Mouse (Mus musculus): ENCODE results near the gene Stk35. TPM values are rescaled to one million over a fixed set of nuclear protein-coding genes. Genes with fewer than 3 reads are reported as not detected.
"Not testable (repeated sequence)": the region's sequence is repeated elsewhere in the genome, so short reads cannot be mapped to it uniquely, and the experiment has no call there.

The Stk35 gene
- polyA plus RNA-seq, 1 experiment from 2014 or later: 14.3 TPM

- not testable (repeated sequence) for ATAC-seq (ENCODE audit: low FRiP score)
- WGBS: 91% methylated on average over 3 of the region's 3 CpGs
These were observed 48.8 kb downstream of the Stk35 start for GRCm38 (mm10) chr2:129849078-129849477.

GRCm38 (mm10) chr2:129851512-129851911 lies 51.2 kb downstream of the Stk35 start:
- no peaks in the 10 kb centered on the region for H3K9me3 ChIP-seq (ENCODE audit: control insufficient read depth, low read length)
- 87% methylated on average over 4 of the region's 4 CpGs for whole genome bisulfite sequencing

More at GRCm38 (mm10) chr2:129849078-129849477, 48.8 kb downstream of the Stk35 start:
- not testable (repeated sequence) for H3K4me1 ChIP-seq (ENCODE audit: control insufficient read depth, insufficient read depth, low read length); H3K27ac ChIP-seq (ENCODE audit: low read depth, low read length); H3K4me3 ChIP-seq (ENCODE audit: low read depth, low read length); H3K9ac ChIP-seq (ENCODE audit: low read length); H3K4me2 ChIP-seq; H3K36me3 ChIP-seq (ENCODE audit: control insufficient read depth, insufficient read depth, low read length); DNase-seq (ENCODE audit: low spot score, missing footprints); H3K27me3 ChIP-seq (ENCODE audit: control insufficient read depth, insufficient read depth, low read length); H3K9me3 ChIP-seq (ENCODE audit: control insufficient read depth, low read length)

GRCm38 (mm10) chr2:129863256-129863655 lies 62.9 kb downstream of the Stk35 start:
- DNase-seq (ENCODE audit: low spot score, missing footprints): no peak
- H3K4me3 ChIP-seq (ENCODE audit: low read depth, low read length): no peak overlapping the region
- H3K4me2 ChIP-seq: no peak overlapping the region
- H3K9ac ChIP-seq (ENCODE audit: low read length): no peak overlapping the region
- H3K27me3 ChIP-seq (ENCODE audit: control insufficient read depth, insufficient read depth, low read length): no peaks in the 10 kb centered on the region
- ATAC-seq (ENCODE audit: low FRiP score): no peak
- H3K4me1 ChIP-seq (ENCODE audit: control insufficient read depth, insufficient read depth, low read length): no peaks in the 10 kb centered on the region
- no peak overlapping the region for H3K27ac ChIP-seq (ENCODE audit: low read depth, low read length)
- 91% methylated on average over 5 of the region's 5 CpGs for WGBS
- H3K36me3 ChIP-seq (ENCODE audit: control insufficient read depth, insufficient read depth, low read length): no peaks in the 10 kb centered on the region
- no peaks in the 10 kb centered on the region for H3K9me3 ChIP-seq (ENCODE audit: control insufficient read depth, low read length)

More at GRCm38 (mm10) chr2:129851512-129851911, 51.2 kb downstream of the Stk35 start:
- Histone ChIP-seq H3K27ac (ENCODE audit: low read depth, low read length) (no peak overlapping the region), H3K36me3 (ENCODE audit: control insufficient read depth, insufficient read depth, low read length) (no peaks in the 10 kb centered on the region), H3K4me3 (ENCODE audit: low read depth, low read length) (no peak overlapping the region), H3K4me1 (ENCODE audit: control insufficient read depth, insufficient read depth, low read length) (no peaks in the 10 kb centered on the region), H3K4me2 (no peak overlapping the region), H3K9ac (ENCODE audit: low read length) (no peak overlapping the region), H3K27me3 (ENCODE audit: control insufficient read depth, insufficient read depth, low read length) (no peaks in the 10 kb centered on the region)
- ATAC-seq (ENCODE audit: low FRiP score) (no peak), DNase-seq (ENCODE audit: low spot score, missing footprints) (no peak)

DNA sequence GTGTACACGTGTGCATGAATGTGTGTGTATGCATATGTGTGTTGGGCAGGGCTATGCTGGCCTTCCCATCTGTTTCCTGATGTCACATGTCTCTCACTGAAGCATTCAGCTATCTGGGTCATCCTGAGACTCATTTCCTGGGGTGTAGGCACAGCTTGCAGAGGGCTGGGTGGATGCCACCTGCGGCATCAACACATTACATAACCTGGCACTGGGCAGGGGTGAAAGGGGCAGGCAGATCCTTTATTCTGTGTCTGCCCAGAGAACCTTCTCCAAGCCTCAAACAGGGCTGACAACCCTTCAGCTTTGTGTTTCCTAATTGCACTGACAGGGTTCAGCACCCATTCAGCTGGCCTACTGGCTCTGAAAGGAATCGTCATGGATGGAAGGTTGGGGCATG lies 64.6 kb downstream of the Stk35 start:
- WGBS: 62% methylated on average over 3 of the region's 3 CpGs
- ATAC-seq (ENCODE audit: low FRiP score) (no peak), DNase-seq (ENCODE audit: low spot score, missing footprints) (no peak)
- no peaks in the 10 kb centered on the region for H3K4me1 ChIP-seq (ENCODE audit: control insufficient read depth, insufficient read depth, low read length)
- H3K9ac ChIP-seq (ENCODE audit: low read length): no peak overlapping the region
- H3K36me3 ChIP-seq (ENCODE audit: control insufficient read depth, insufficient read depth, low read length): no peaks in the 10 kb centered on the region
- no peaks in the 10 kb centered on the region for H3K27me3 ChIP-seq (ENCODE audit: control insufficient read depth, insufficient read depth, low read length)
- H3K27ac ChIP-seq (ENCODE audit: low read depth, low read length): no peak overlapping the region
- H3K9me3 ChIP-seq (ENCODE audit: control insufficient read depth, low read length): no peaks in the 10 kb centered on the region
- no peak overlapping the region for H3K4me3 ChIP-seq (ENCODE audit: low read depth, low read length)
- no peak overlapping the region for H3K4me2 ChIP-seq

- no peak for ATAC-seq (ENCODE audit: low FRiP score)
These were observed 68.8 kb downstream of the Stk35 start for GRCm38 (mm10) chr2:129869151-129869550.

DNA sequence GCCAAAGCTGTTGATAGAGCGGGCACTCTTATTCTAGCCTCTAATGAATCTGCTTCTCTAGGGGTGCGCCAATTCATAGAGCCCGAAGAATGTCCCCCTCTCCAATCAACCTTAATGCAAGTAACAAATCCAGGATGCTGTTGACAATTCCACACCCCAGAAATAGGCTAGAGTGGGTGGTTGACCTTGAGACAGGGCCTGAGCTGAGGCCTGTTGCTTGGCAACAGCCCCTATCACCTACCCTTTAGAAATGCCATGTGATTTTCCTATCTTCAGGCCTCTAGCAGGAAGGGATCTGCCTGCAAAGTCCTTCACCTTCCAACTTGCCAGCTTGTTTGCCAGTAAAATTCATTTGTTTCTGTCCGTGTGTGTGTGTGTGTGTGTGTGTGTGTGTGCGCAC lies 70.9 kb downstream of the Stk35 start:
- Histone ChIP-seq H3K27ac (ENCODE audit: low read depth, low read length) (no peak overlapping the region), H3K4me1 (ENCODE audit: control insufficient read depth, insufficient read depth, low read length) (no peaks in the 10 kb centered on the region), H3K4me3 (ENCODE audit: low read depth, low read length) (no peak overlapping the region), H3K9ac (ENCODE audit: low read length) (no peak overlapping the region), H3K9me3 (ENCODE audit: control insufficient read depth, low read length) (no peaks in the 10 kb centered on the region), H3K36me3 (ENCODE audit: control insufficient read depth, insufficient read depth, low read length) (no peaks in the 10 kb centered on the region), H3K4me2 (no peak overlapping the region), H3K27me3 (ENCODE audit: control insufficient read depth, insufficient read depth, low read length) (no peaks in the 10 kb centered on the region)
- 95% methylated on average over 5 of the region's 5 CpGs for WGBS
- ATAC-seq (ENCODE audit: low FRiP score): no peak
- DNase-seq (ENCODE audit: low spot score, missing footprints): no peak

More at GRCm38 (mm10) chr2:129869151-129869550, 68.8 kb downstream of the Stk35 start:
- H3K36me3 ChIP-seq (ENCODE audit: control insufficient read depth, insufficient read depth, low read length): no peaks in the 10 kb centered on the region
- no peak for DNase-seq (ENCODE audit: low spot score, missing footprints)
- 94% methylated on average over 5 of the region's 5 CpGs for WGBS
- H3K9me3 ChIP-seq (ENCODE audit: control insufficient read depth, low read length): no peaks in the 10 kb centered on the region
- no peak overlapping the region for H3K27ac ChIP-seq (ENCODE audit: low read depth, low read length)
- H3K4me2 ChIP-seq: no peak overlapping the region
- H3K9ac ChIP-seq (ENCODE audit: low read length): no peak overlapping the region
- no peaks in the 10 kb centered on the region for H3K4me1 ChIP-seq (ENCODE audit: control insufficient read depth, insufficient read depth, low read length)
- H3K4me3 ChIP-seq (ENCODE audit: low read depth, low read length): no peak overlapping the region
- no peaks in the 10 kb centered on the region for H3K27me3 ChIP-seq (ENCODE audit: control insufficient read depth, insufficient read depth, low read length)

- Histone ChIP-seq H3K4me3 (ENCODE audit: low read depth, low read length) (no peak overlapping the region), H3K27ac (ENCODE audit: low read depth, low read length) (no peak overlapping the region), H3K9ac (ENCODE audit: low read length) (no peak overlapping the region), H3K27me3 (ENCODE audit: control insufficient read depth, insufficient read depth, low read length) (no peaks in the 10 kb centered on the region), H3K4me2 (no peak overlapping the region), H3K4me1 (ENCODE audit: control insufficient read depth, insufficient read depth, low read length) (no peaks in the 10 kb centered on the region), H3K36me3 (ENCODE audit: control insufficient read depth, insufficient read depth, low read length) (no peaks in the 10 kb centered on the region), H3K9me3 (ENCODE audit: control insufficient read depth, low read length) (no peaks in the 10 kb centered on the region)
- no peak for DNase-seq (ENCODE audit: low spot score, missing footprints)
- 87% methylated on average over 7 of the region's 7 CpGs for WGBS
- ATAC-seq (ENCODE audit: low FRiP score): no peak
These were observed 71.8 kb downstream of the Stk35 start for GRCm38 (mm10) chr2:129872071-129872470.

DNA sequence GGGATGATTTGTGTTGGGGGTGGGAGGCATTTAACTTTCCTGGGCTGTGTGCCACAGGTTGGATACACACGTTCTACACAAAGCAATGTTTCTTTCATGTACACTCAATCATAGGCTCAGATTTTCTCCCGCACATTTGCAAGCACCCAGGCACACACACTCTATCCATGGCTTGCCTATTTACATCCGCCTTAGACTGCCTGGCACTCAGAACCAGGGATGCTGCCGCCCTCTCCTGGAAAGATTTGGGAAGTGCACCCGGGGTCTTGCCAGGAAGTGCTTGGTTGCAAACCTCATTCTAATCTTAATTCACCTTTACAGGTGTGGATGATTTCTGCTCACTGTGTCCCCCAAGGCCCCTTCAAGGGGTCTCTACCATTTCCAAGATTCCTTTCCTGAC lies 73.2 kb downstream of the Stk35 start:
- H3K4me1 ChIP-seq (ENCODE audit: control insufficient read depth, insufficient read depth, low read length): no peaks in the 10 kb centered on the region
- H3K9me3 ChIP-seq (ENCODE audit: control insufficient read depth, low read length): no peaks in the 10 kb centered on the region
- H3K27me3 ChIP-seq (ENCODE audit: control insufficient read depth, insufficient read depth, low read length): no peaks in the 10 kb centered on the region
- no peak overlapping the region for H3K27ac ChIP-seq (ENCODE audit: low read depth, low read length)
- ATAC-seq (ENCODE audit: low FRiP score) (peak; percentile 46; the same call in 1 of the 2 replicates), DNase-seq (ENCODE audit: low spot score, missing footprints) (peak; percentile 98)
- H3K9ac ChIP-seq (ENCODE audit: low read length): no peak overlapping the region
- H3K36me3 ChIP-seq (ENCODE audit: control insufficient read depth, insufficient read depth, low read length): no peaks in the 10 kb centered on the region
- H3K4me2 ChIP-seq: no peak overlapping the region
- no peak overlapping the region for H3K4me3 ChIP-seq (ENCODE audit: low read depth, low read length)
- WGBS: 8% methylated on average over 5 of the region's 5 CpGs

DNA sequence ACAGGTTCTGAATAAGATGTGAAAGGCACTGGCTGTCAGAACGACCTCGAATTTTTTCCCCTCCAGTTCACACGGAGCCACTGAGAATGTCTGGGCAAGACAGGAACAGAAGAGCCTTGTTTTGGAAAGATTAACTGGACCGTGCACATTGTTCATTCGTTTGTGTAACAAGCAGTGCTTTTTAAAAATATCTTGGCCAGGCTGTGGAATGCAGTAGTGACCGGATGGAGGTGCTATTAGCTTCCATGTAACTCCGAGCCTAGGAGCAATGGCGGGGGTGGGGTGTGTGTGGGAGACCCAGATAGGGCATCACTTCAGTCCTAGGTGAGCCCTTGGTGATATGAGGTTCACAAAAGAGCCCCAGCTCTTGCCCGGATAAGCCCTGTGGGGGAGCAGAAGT lies 73.8 kb downstream of the Stk35 start:
- H3K9ac ChIP-seq (ENCODE audit: low read length): no peak overlapping the region
- no peaks in the 10 kb centered on the region for H3K4me1 ChIP-seq (ENCODE audit: control insufficient read depth, insufficient read depth, low read length)
- H3K9me3 ChIP-seq (ENCODE audit: control insufficient read depth, low read length): no peaks in the 10 kb centered on the region
- no peaks in the 10 kb centered on the region for H3K36me3 ChIP-seq (ENCODE audit: control insufficient read depth, insufficient read depth, low read length)
- no peak overlapping the region for H3K27ac ChIP-seq (ENCODE audit: low read depth, low read length)
- H3K27me3 ChIP-seq (ENCODE audit: control insufficient read depth, insufficient read depth, low read length): no peaks in the 10 kb centered on the region
- DNase-seq (ENCODE audit: low spot score, missing footprints) (no peak), ATAC-seq (ENCODE audit: low FRiP score) (no peak)
- H3K4me3 ChIP-seq (ENCODE audit: low read depth, low read length): no peak overlapping the region
- H3K4me2 ChIP-seq: no peak overlapping the region
- WGBS: 70% methylated on average over 9 of the region's 9 CpGs
